Mouse (Mus musculus) gastrocnemius, adult 8-10 months (tissue): Measurements from ENCODE around the gene 1700001K19Rik. TPM values are rescaled to one million over a fixed set of nuclear protein-coding genes. Genes with fewer than 3 reads are reported as not detected.
"Not testable (repeated sequence)": the region's sequence is repeated elsewhere in the genome, so short reads cannot be mapped to it uniquely, and the experiment has no call there.

Source experiments
- DNase-seq, 2 experiments: peaks; one replicate each; pipeline ENCODE4 v3.0.0; 2022; ENCODE audit warnings: low spot score in 2 of 2
- total RNA-seq, 4 experiments: library from RNA; stranded (reverse); gene quantifications; 2 replicates each; pipeline ENCODE4 v1.2.4; 2022

1700001K19Rik gene
- total RNA-seq: under 1 TPM in 1 of 4 experiments, not detected in 3; 0.80 TPM

DNA sequence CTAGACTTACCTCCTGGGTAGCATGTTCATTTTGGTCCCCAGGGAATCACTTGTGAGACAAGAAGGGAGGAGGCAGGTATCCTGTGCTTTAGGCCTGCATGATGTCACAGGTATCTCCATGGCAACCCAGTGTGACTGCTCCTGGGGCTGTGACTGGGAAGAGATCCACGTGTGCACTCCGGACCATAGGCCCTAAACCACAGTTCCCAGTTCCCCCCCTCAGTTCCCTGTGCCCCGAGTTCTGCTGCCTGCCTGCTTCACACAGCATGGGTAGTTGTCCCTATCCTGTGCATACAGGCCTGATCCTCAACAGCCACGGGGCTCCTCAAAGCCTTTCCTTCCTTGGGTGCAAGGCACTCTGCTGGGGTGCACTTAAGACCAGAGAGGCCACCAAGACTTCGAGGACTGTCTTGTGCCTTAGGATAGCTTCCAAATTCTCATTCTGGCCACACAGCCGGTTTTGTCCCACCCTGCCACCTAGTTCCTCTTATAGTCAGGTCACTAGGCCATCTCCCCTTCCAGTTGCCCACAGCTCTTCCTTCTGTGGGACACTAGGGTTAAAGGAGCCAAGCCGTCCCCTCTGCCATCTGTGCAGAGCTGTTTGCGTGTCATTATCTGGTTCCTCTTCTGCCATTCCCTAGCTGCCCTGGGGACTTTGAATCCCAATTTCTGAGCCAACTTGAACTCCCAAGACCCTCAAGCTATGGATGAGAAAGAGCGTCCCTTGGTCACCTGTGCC, at the start of gene 1700001K19Rik:
Gene 1700001K19Rik (minus strand): TSS at position 59 of the 739 bp plus-strand sequence.
- DNase-seq: no peak

DNA sequence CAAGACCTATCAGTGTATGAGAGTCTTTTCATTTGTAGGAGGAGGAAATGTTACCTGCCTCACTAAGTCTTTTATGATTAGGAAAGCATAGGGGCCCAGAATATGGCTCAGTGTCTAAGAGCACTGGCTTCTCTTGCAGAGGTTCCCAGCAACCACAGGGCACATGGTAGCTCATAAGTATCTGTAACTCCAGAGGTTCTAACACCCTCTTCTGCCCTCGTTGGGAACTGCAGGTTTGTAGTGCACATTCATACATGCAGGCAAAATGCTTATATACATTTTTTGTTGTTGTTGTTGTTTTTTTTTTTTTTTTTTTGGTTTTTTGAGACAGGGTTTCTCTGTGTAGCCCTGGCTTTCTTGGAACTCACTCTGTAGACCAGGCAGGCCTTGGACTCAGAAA, 44.0 kb upstream of the 1700001K19Rik start:
- DNase-seq: no peak

DNA sequence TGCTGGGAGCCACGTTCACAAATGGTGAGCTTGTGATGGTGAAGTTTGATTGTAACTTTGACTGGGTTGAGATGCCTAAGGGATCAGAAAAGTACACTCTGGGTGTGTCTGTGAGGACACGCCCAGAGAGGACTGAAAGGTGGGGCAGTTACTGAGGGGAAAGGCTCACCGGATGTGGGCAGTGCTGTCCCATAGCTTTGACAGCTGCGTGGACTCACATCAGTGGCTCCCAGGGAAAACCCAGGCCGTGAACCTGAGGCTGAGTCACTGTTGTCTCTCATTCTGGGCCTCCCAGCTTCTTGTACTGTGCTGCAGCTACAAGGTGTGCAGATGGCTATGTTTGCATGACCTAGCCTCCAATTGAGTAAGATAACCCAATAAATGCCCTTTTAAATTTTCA, 43.1 kb upstream of the 1700001K19Rik start:
- DNase-seq: no peak

GRCm38 (mm10) chr12:110725051-110725450, 42.6 kb upstream of the 1700001K19Rik start:
- no peak for DNase-seq

DNA sequence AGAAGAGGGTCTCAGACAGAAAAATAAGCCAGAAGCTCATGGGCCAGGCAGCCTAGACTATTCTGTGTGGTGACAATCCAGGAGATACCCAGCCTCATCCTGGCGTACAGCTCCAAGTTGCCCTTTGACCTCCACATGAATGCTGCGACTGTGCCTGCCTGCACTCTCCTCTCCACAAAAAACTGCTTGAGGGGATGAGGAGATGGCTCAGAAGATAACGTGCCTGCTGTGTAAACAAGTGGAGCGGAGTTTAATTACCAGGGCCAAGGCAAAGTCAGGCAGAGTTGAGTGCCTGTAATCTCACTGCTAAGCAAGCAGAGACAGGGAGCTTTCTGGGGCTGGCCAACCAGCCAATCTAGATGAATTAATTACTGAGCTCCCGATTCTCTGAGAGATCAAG, 33.6 kb upstream of the 1700001K19Rik start:
- no peak for DNase-seq

- no peak for DNase-seq
Measured at GRCm38 (mm10) chr12:110714215-110714614, 31.8 kb upstream of the 1700001K19Rik start.

GRCm38 (mm10) chr12:110713784-110714183, 31.4 kb upstream of the 1700001K19Rik start:
- DNase-seq: no peak

GRCm38 (mm10) chr12:110711270-110711669, 28.9 kb upstream of the 1700001K19Rik start:
- no peak for DNase-seq

GRCm38 (mm10) chr12:110707451-110707850, 25.0 kb upstream of the 1700001K19Rik start:
- DNase-seq: no peak

DNA sequence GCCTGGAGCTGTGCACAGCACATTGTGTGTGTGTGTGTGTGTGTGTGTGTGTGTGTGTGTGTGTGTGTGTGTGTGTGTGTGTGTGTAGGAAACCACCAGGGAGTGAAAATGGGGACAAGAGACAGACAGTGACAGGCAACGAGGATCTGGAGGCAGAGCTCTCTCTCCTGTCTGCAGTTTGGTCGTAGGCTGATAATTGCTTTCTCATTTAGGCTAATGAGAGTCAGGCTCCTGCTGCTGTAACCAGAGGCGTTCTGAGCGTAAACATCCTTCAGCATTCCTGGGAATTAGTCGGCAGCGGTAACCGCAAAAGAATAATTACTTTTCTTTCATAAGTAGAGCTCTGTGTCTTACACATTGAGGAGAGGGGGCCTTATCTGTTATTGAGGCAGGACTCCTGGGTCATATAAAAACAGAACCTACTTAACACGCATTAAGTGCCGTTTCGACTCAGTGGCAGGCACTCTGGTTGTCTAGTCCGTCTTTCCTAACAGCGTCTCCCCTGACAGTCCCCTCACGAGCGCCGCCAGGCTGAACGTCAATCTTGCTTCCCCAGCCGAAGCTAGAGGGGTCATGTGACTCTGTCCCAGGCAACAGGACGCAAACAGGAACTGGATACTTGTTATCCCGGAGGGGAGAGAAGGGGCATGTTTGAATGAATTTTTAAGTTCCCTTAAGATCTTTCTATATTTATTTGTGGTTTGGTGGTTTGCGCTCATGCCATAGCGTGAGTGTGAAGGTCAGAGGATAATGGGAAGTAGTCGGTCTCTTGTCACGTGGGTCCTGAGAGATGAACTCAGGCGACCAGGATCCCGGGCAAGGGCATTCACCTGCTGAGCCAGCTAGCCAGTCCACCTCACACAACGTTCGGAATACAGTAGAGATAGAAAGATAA, 24.2 kb upstream of the 1700001K19Rik start:
- DNase-seq: peak; percentile 32 to 49

GRCm38 (mm10) chr12:110705419-110705818, 23.0 kb upstream of the 1700001K19Rik start:
- DNase-seq: not testable (repeated sequence)

DNA sequence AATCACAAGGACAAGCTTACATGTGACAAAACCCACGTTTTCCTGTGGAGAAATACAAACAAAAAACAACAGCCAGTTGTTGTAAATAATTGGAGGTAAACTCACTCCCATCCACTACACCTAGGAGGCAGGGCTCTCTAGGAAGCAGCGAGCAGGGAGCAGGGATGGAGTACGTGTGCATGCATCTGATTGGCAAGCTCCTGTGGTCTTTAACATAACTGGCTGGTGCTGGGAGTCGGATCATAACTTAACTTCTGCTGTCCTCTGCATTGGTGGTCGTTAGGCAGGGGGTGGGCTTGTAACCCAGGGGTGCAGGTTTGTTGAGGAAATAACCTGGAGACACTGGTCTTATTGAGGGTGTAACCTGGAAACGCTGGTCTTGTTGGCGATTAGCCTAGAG, 21.3 kb upstream of the 1700001K19Rik start:
- no peak for DNase-seq

DNA sequence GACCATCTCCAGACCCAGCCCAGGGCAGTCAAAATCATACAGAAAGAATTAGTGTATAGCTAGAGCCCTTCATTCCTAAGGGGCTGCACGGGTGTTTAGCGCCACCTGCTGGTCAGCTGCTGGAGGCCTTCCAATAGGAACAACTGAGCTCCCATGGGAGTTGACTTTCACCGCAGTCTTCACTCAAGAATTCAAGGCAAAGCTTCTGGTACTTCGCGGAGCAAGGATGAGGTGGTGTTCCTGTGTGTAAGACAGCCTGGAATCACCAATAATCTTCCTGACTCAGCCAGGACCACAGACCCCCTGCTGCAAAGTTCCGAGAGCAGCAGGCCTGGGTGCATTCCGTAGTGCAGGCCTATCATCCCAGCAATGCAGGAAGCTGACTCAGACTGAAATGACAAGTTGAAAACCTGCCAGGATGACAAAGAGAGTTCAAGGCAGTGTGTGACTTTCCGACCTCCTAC, 20.6 kb upstream of the 1700001K19Rik start:
- DNase-seq: peak; percentile 73 to 76

- DNase-seq: no peak
Measured at GRCm38 (mm10) chr12:110702556-110702955, 20.1 kb upstream of the 1700001K19Rik start, which contains the start of gene Hsp90aa1. Hsp90aa1 (minus strand) TSS chr12:110702728.

DNA sequence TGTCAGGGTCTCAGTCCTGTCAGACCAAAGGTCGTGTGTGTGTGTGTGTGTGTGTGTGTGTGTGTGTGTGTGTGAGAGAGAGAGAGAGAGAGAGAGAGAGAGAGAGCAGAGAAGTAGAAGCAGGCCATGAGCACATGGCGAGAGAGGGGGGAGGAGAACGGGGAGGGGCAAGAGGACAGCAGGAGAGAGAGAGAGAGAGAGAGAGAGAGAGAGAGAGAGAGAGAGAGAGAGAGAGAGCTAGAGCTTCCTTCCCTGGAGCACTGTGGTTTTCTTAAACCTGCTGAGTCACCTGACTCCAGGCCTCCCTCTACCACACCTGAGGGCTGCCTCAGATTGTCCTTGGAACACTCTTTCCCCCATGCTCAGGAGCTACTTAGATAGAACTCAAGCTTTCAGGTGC, 18.9 kb upstream of the 1700001K19Rik start:
- not testable (repeated sequence) for DNase-seq

- DNase-seq: no peak
Measured at GRCm38 (mm10) chr12:110700730-110701129, 18.3 kb upstream of the 1700001K19Rik start.

DNA sequence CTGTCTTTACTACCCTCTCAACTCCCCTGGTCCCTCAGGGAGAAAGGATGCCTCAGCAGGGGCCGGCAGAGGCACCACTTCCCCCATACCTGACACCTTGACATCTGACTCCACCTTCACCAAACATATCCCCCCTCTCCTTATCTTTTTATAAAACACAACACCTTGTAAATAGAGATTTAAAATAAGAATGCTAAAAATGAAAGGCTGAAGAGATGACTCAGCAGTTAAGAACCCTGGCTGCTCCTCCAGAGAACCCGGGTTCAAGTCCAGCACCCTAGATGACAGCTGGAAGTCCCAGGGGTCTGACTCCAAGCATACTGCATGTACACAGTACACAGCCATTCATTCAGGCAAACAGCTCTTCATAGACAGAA, 16.7 kb upstream of the 1700001K19Rik start:
- DNase-seq: no peak

GRCm38 (mm10) chr12:110698523-110699170, 16.2 kb upstream of the 1700001K19Rik start:
- DNase-seq: no peak

- DNase-seq: no peak
Measured at GRCm38 (mm10) chr12:110698080-110698479, 15.7 kb upstream of the 1700001K19Rik start.

DNA sequence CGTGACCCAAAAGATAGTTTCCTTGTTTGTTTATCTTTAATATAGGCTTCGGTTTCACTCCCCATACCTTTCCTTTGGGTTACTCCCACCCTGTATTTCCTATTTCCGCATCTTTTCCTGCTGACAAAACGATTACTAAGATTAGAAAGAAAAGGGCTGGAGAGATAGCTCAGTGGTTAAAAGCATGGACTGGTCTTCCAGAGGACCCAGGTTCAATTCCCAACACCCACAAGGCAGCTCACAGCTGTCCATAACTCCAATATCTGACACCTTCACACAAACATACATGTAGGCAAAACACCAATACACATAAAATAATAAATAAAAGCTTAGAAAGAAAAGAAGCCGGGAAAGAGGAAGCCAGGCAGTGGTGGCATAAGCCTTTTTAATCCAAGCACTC, 15.0 kb upstream of the 1700001K19Rik start:
- DNase-seq: no peak

DNA sequence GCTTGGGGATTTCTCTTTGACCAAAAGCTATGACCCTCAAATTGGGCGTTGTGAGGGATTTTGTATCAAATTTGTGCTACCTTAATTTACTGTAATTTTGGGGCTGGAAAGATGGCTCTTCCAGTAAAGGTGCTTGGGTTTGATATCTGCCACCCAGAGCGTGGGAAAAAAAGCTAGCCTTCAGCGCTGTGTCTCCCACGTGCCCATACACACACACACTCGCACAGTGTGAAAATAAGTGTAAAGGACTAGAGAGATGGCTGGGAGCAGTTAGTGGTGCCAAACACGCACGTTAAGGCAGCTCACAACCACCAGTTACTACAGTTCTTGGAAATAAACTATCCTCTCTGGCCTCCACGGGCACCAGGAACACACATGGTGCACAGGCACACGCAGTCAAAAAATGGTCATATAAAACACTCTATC, 14.6 kb upstream of the 1700001K19Rik start:
- DNase-seq: no peak
